Mouse (Mus musculus) gastrocnemius, adult 2 months (tissue): Measurements from ENCODE around the gene Slc16a5. TPM values are rescaled to one million over a fixed set of nuclear protein-coding genes. Genes with fewer than 3 reads are reported as not detected.
"Not testable (repeated sequence)": the region's sequence is repeated elsewhere in the genome, so short reads cannot be mapped to it uniquely, and the experiment has no call there.

Source experiments
- DNase-seq: peaks from one replicate; pipeline ENCODE4 v3.0.0; 2022
- H3K27ac ChIP-seq: fragments of 200-600 bp; 2 replicates; pipeline ENCODE4 v1.8.1; 2022; ENCODE audit warnings: mild to moderate bottlenecking
- H3K4me3 ChIP-seq: fragments of 200-600 bp; 2 replicates; pipeline ENCODE4 v1.8.1; 2022; ENCODE audit warnings: mild to moderate bottlenecking, moderate library complexity
- CTCF ChIP-seq: fragments of 200-600 bp; IDR thresholded peaks from 2 replicates; pipeline ENCODE4 v1.8.1; 2022; ENCODE audit warnings: antibody characterized with exemption, mild to moderate bottlenecking, moderate library complexity
- intact Hi-C: fragments of 180-260 bp; cut with DNase I; formaldehyde crosslinking; loops from one replicate; pipeline ENCODE4 v1.15.1; 2025
- total RNA-seq, 2 experiments: library from RNA; stranded (reverse); gene quantifications; 2 replicates each; pipeline ENCODE4 v1.2.3; 2021

Slc16a5 gene
- total RNA-seq, 2 experiments from 2014 or later = not detected

GRCm38 (mm10) chr11:115475025-115475757 lies 12.9 kb downstream of the Slc16a5 start, which contains the start of gene Armc7:
Gene Armc7 (plus strand): TSS chr11:115475667.
- no peak; the same call in 1 of the 2 replicates for TF ChIP-seq CTCF
- intact Hi-C loops = loop anchor here (2.0 kb wide), 2 partner anchors 46 to 116 kb away; no protein-coding TSS in a partner anchor
- Histone ChIP-seq H3K27ac (peak within 1 kb of the TSS; percentile 87), H3K4me3 (peak within 1 kb of the TSS; percentile 90)
- peak; percentile 96 for DNase-seq

GRCm38 (mm10) chr11:115475758-115476237 lies 13.5 kb downstream of the Slc16a5 start:
- intact Hi-C loops = loop anchor here (2.0 kb wide), 2 partner anchors 47 to 117 kb away; no protein-coding TSS in a partner anchor
- no peak for TF ChIP-seq CTCF
- peak overlapping the region; percentile 87 for H3K27ac ChIP-seq
- DNase-seq = no peak
- H3K4me3 ChIP-seq = peak overlapping the region; percentile 90

GRCm38 (mm10) chr11:115476630-115477029 lies 14.4 kb downstream of the Slc16a5 start:
- H3K27ac ChIP-seq = not testable (repeated sequence)

GRCm38 (mm10) chr11:115477388-115477787 lies 15.1 kb downstream of the Slc16a5 start:
- H3K4me3 ChIP-seq, H3K27ac ChIP-seq, intact Hi-C loops, DNase-seq: not testable (repeated sequence)

More at GRCm38 (mm10) chr11:115476630-115477029, 14.4 kb downstream of the Slc16a5 start:
- intact Hi-C loops, H3K4me3 ChIP-seq, DNase-seq: not testable (repeated sequence)

GRCm38 (mm10) chr11:115478296-115478938 lies 16.1 kb downstream of the Slc16a5 start:
- intact Hi-C loops = no loop called here
- TF ChIP-seq CTCF = no peak
- Histone ChIP-seq H3K4me3 (no peak overlapping the region), H3K27ac (no peak overlapping the region)
- no peak for DNase-seq

GRCm38 (mm10) chr11:115481553-115482259 lies 19.4 kb downstream of the Slc16a5 start:
- H3K27ac ChIP-seq = no peak overlapping the region
- TF ChIP-seq CTCF = no peak
- no peak overlapping the region for H3K4me3 ChIP-seq
- intact Hi-C loops = loop anchor here (5.0 to 10.0 kb wide), 2 partner anchors 131 to 233 kb away; partner anchors contain the start of gene Mif4gd
- DNase-seq = no peak

GRCm38 (mm10) chr11:115483278-115483677 lies 21.0 kb downstream of the Slc16a5 start:
- Histone ChIP-seq H3K27ac (peak overlapping the region; percentile 32), H3K4me3 (peak overlapping the region; percentile 57)
- DNase-seq = peak; percentile 67
- intact Hi-C loops = loop anchor here (5.0 to 10.0 kb wide), 2 partner anchors 129 to 232 kb away; partner anchors contain the start of gene Mif4gd
- no peak for TF ChIP-seq CTCF

- peak; percentile 75 for DNase-seq
- TF ChIP-seq CTCF = peak; percentile 97
- Histone ChIP-seq H3K27ac (peak overlapping the region; percentile 32), H3K4me3 (peak overlapping the region; percentile 57)
- intact Hi-C loops = loop anchor here (5.0 to 10.0 kb wide), 2 partner anchors 129 to 231 kb away; partner anchors contain the start of gene Mif4gd
Measured at GRCm38 (mm10) chr11:115483726-115484125, 21.5 kb downstream of the Slc16a5 start.

- no peak overlapping the region for H3K27ac ChIP-seq
Measured at GRCm38 (mm10) chr11:115485155-115485554, 22.9 kb downstream of the Slc16a5 start.

GRCm38 (mm10) chr11:115488551-115489104 lies 26.4 kb downstream of the Slc16a5 start:
- no peak for TF ChIP-seq CTCF
- H3K4me3 ChIP-seq = no peak overlapping the region
- intact Hi-C loops = loop anchor here (10.0 kb wide), 1 partner anchor 226 kb away; no protein-coding TSS in a partner anchor

More at GRCm38 (mm10) chr11:115485155-115485554, 22.9 kb downstream of the Slc16a5 start:
- no peak for TF ChIP-seq CTCF
- H3K4me3 ChIP-seq = no peak overlapping the region
- no peak for DNase-seq
- intact Hi-C loops = loop anchor here (10.0 kb wide), 1 partner anchor 230 kb away; no protein-coding TSS in a partner anchor

GRCm38 (mm10) chr11:115490441-115491355 lies 28.4 kb downstream of the Slc16a5 start:
- intact Hi-C loops = loop anchor here (2.0 to 5.0 kb wide), 3 partner anchors 22 to 72 kb away; partner anchors contain the start of genes Nup85 and Sumo2
- Histone ChIP-seq H3K27ac (peak overlapping the region; percentile 79), H3K4me3 (peak overlapping the region; percentile 94)
- TF ChIP-seq CTCF = no peak
- DNase-seq = no peak

More at GRCm38 (mm10) chr11:115488551-115489104, 26.4 kb downstream of the Slc16a5 start:
- DNase-seq = no peak
- H3K27ac ChIP-seq = no peak overlapping the region
